Mouse (Mus musculus) heart, adult 2 months (tissue): ENCODE results near the gene Fars2.

Experiments
- CTCF ChIP-seq: fragments of 200-600 bp; IDR thresholded peaks from 2 replicates; pipeline ENCODE4 v1.8.1; 2022; ENCODE audit warnings: antibody characterized with exemption, mild to moderate bottlenecking, moderate library complexity
- POLR2A ChIP-seq: fragments of 200-500 bp; IDR thresholded peaks from 2 replicates; pipeline ENCODE4 v1.6.1; 2011; ENCODE audit warnings: mild to moderate bottlenecking, low read depth, low read length, control low read depth; ENCODE audit not compliant: insufficient read depth

GRCm38 (mm10) chr13:36203014-36203413 lies 85.8 kb downstream of the Fars2 start:
- TF ChIP-seq POLR2A = no peak
- TF ChIP-seq CTCF = no peak
